ENCODE assay signal across 14 mouse cellular contexts in genomic region chr19:55562487-55563147, GRCm38 (mm10).
DNase-seq lines count a peak whose midpoint lies in the region; ATAC-seq lines count a peak whose summit lies in the region.
"Had no signal": no experiment of that assay in that cellular context is flagged by ENCODE, and none has a peak within 500 bp of the region (broad histone marks: within the 10 kb centered on the region; RNA-seq: fewer than 3 reads in every experiment).

No protein-coding gene starts in this region.

- peak overlapping the region; percentile 56 for H3K27ac ChIP-seq in heart, embryonic 10.5 days
- H3K27ac ChIP-seq in liver, embryonic 12.5 days: peak overlapping the region; percentile 68; the same call in 1 of the 2 replicates
- H3K27ac ChIP-seq in limb, embryonic 10.5 days: peak overlapping the region; percentile 54
- H3K27ac ChIP-seq: forebrain, embryonic 15.5 days; layer of hippocampus, adult 2 months; left cerebral cortex, adult 2 months; lung, embryonic 15.5 days had no signal

- intact Hi-C loops in heart, postnatal 10 days (cut with DNase I): no loop called here

- H3K27me3 ChIP-seq in heart, embryonic 10.5 days (ENCODE audit: insufficient read depth, poor library complexity, severe bottlenecking): peaks cover 14% of the 10 kb centered on the region; the same call in 1 of the 2 replicates
- H3K27me3 ChIP-seq in liver, embryonic 12.5 days (replicated peaks): no peaks in the 10 kb centered on the region
- peaks cover 39% of the 10 kb centered on the region for H3K27me3 ChIP-seq in limb, embryonic 10.5 days (ENCODE audit: low read depth, poor library complexity, severe bottlenecking)
- H3K27me3 ChIP-seq: forebrain, embryonic 15.5 days; lung, embryonic 15.5 days had no signal

- ATAC-seq in liver, embryonic 12.5 days: no peak
- ATAC-seq: forebrain, embryonic 15.5 days had no signal

- DNase-seq in heart, embryonic 10.5 days (ENCODE audit: low spot score): no peak
- no peak for DNase-seq in heart, postnatal 10 days
- DNase-seq in liver: no peak
- DNase-seq in cerebellum, postnatal 14 days: peak; percentile 49 to 57
- no peak for DNase-seq in limb, embryonic 10.5 days (ENCODE audit: low spot score)
- DNase-seq in left cerebral cortex, adult 11 months (ENCODE audit: low spot score): no peak
- DNase-seq: right cerebral cortex, postnatal 14 days; thymus, adult 18-20 months had no signal

- H3K36me3 ChIP-seq in heart, embryonic 10.5 days: no peaks in the 10 kb centered on the region
- no peaks in the 10 kb centered on the region for H3K36me3 ChIP-seq in liver, embryonic 12.5 days
- H3K36me3 ChIP-seq in limb, embryonic 10.5 days: no peaks in the 10 kb centered on the region
- H3K36me3 ChIP-seq: forebrain, embryonic 15.5 days; lung, embryonic 15.5 days had no signal

- no peak overlapping the region; the same call in 1 of the 2 replicates for H3K4me3 ChIP-seq in heart, embryonic 10.5 days
- H3K4me3 ChIP-seq in liver, embryonic 12.5 days: no peak overlapping the region
- H3K4me3 ChIP-seq in limb, embryonic 10.5 days: no peak overlapping the region
- H3K4me3 ChIP-seq: forebrain, embryonic 15.5 days; layer of hippocampus, adult 2 months; left cerebral cortex, adult 2 months; lung, embryonic 15.5 days had no signal

- peaks cover 67% of the 10 kb centered on the region for H3K4me1 ChIP-seq in heart, embryonic 10.5 days
- H3K4me1 ChIP-seq in liver, embryonic 12.5 days: peaks cover 49% of the 10 kb centered on the region
- peaks cover 63% of the 10 kb centered on the region for H3K4me1 ChIP-seq in limb, embryonic 10.5 days
- H3K4me1 ChIP-seq: forebrain, embryonic 15.5 days had no signal

- H3K9me3 ChIP-seq in heart, embryonic 10.5 days: no peaks in the 10 kb centered on the region
- no peaks in the 10 kb centered on the region for H3K9me3 ChIP-seq in liver, embryonic 12.5 days (replicated peaks)
- H3K9me3 ChIP-seq in limb, embryonic 10.5 days (replicated peaks): no peaks in the 10 kb centered on the region
- H3K9me3 ChIP-seq: forebrain, embryonic 15.5 days; G1E; lung, embryonic 15.5 days had no signal

- no peak overlapping the region for H3K9ac ChIP-seq in liver, embryonic 12.5 days
- H3K9ac ChIP-seq: forebrain, embryonic 15.5 days; lung, embryonic 15.5 days had no signal

- no peak overlapping the region for H3K4me2 ChIP-seq in liver, embryonic 12.5 days
- H3K4me2 ChIP-seq: forebrain, embryonic 15.5 days; lung, embryonic 15.5 days had no signal

- 72% methylated on average over 14 of the region's 14 CpGs for WGBS in heart, embryonic 10.5 days
- WGBS in liver, embryonic 12.5 days (ENCODE audit: insufficient replicate concordance): 83% methylated on average over 14 of the region's 14 CpGs
- 83% methylated on average over 14 of the region's 14 CpGs for WGBS in limb, embryonic 10.5 days

Comparison
In these comparisons a context has a peak if more than half of its experiments do, and no peak if none do; other contexts are left out.
1. DNase-seq: peak in cerebellum, postnatal 14 days (2 of 2); none in heart, embryonic 10.5 days (single experiment), heart, postnatal 10 days (0 of 2), liver (single experiment), limb, embryonic 10.5 days (single experiment) and left cerebral cortex, adult 11 months (single experiment).
2. Peak in every context shown above with its lines, with median percentiles within 50 percentile points of each other: H3K27ac ChIP-seq.